Mouse (Mus musculus): ENCODE data around the gene 1300017J02Rik. TPM values are rescaled to one million over a fixed set of nuclear protein-coding genes. Genes with fewer than 3 reads are reported as not detected.

1300017J02Rik gene
- 0.24 TPM for polyA plus RNA-seq (2014; fragmentation: Illumina TruSeq; extraction: RNeasy Lipid Tissue Mini Kit (QIAGEN cat#74804); ENCODE audit: low read depth, low replicate concordance)

DNA sequence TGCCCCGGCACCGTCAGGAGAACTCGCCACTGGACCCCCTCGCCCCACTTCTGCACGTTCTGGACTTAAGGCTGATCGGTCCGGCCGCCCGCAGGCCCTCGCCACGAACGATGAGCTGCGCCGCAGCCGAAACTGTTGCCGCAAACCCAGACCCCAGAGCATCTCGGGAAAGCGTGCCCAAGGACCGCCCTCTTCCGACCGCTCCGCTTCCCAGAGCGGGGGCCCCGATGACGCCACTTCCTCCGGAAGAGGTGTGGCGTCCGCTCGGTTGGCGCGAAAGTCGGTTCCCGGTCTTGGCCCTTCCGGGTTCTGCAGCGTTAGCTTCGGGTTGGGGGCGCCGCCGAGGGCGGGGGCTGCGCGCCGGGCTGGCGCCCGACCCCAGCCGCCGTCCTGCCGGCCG is at the start of gene 1300017J02Rik, which contains the start of gene Topbp1:
Gene 1300017J02Rik, minus strand, starts transcription at position 156 of the 400 bp plus-strand sequence.
Gene Topbp1, plus strand, starts transcription at position 289 of the 400 bp plus-strand sequence.

DNA sequence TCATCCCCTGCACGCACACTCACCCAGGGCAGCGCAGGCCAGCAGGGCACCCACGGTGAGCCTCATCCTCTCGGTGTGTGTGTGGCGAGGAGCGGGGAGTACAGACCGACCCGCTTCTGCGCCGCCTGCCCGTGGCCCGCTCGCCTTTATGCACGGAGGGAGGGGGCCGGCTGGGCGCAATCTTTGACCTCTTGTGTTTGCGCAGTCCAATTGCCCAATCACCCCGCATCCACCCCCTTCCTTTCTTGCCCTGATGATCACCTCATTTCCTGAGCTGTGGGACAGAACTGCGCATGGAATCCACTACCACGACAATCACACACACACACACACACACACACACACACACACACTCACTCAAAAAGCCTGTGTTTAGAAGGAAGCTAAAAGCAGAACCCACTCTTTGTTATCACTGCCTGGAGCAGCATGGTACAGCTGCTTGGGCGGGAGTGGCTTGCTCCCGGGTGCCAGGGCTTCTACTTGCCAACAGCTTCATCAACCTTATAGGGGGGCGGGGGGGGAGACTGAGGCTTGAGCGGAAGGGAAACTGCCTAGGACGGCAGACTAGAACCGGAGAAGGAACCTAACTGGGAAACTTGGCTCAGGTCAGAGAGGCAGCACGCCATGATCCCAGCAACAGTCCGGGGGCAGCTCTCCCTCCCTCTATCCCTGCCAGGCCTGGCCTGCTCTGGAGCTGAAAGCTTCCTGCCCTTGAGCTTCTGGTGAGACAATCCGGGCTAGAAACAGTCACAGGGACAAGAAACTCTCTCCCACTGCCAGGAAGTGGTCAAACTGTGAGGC is 74.5 kb downstream of the 1300017J02Rik start, which contains the start of the genes Gm20425 and Trf:
Gene Gm20425, minus strand, starts transcription at position 157 of the 801 bp plus-strand sequence.
Gene Trf, minus strand, starts transcription at position 294 of the 801 bp plus-strand sequence.

DNA sequence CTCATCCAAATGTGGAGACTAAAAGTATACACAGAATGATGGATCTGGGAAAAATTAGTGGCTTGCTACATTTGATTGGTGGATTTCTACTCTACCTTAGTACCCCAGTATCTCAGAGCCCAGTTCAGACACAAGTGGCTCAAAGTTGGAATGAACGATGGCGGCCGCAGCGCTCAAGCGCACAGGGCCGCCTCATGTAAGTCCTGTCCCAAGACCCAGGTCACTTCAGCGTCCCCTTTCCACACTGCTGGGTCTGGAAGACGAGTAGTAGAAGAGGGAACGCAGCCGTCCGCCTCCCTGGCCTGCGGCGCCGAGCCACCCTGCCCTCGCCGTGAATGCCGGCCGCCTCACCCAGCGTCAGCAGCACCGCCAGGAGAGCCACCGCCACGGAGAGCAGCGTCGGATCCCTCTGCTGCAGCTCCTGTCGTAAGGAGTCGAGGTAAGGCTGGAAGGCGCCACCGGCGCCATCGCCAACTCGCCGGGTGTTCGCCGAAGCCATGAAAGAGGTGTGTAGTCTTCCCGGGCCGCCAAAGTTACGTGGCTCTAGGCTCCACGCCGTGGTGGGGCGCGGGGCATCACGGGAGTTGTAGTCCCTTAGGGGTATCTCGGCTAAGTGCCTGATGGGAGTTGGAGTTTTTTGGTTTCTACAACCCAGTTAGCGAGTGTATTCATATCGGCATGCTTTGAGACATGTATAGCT is 103.2 kb downstream of the 1300017J02Rik start, which contains the start of gene Srprb:
Gene Srprb, minus strand, starts transcription at position 577 of the 700 bp plus-strand sequence.

Other genes with a start within 250 kb of the 1300017J02Rik start
- gene Rab6b, start 193.3 kb downstream of the 1300017J02Rik start, polyA plus RNA-seq (2014; fragmentation: Illumina TruSeq; extraction: RNeasy Lipid Tissue Mini Kit (QIAGEN cat#74804); ENCODE audit: low read depth, low replicate concordance), result 12.3 TPM
- 31.6 TPM for gene Srprb, start 102.9 kb downstream of the 1300017J02Rik start, polyA plus RNA-seq (2014; fragmentation: Illumina TruSeq; extraction: RNeasy Lipid Tissue Mini Kit (QIAGEN cat#74804); ENCODE audit: low read depth, low replicate concordance)
- not detected for gene Gm20425, start 74.8 kb downstream of the 1300017J02Rik start, polyA plus RNA-seq (2014; fragmentation: Illumina TruSeq; extraction: RNeasy Lipid Tissue Mini Kit (QIAGEN cat#74804); ENCODE audit: low read depth, low replicate concordance)
- 65.6 TPM for gene Trf, start 74.6 kb downstream of the 1300017J02Rik start, polyA plus RNA-seq (2014; fragmentation: Illumina TruSeq; extraction: RNeasy Lipid Tissue Mini Kit (QIAGEN cat#74804); ENCODE audit: low read depth, low replicate concordance)
- gene Topbp1, start 133 bp upstream of the 1300017J02Rik start, polyA plus RNA-seq (2014; fragmentation: Illumina TruSeq; extraction: RNeasy Lipid Tissue Mini Kit (QIAGEN cat#74804); ENCODE audit: low read depth, low replicate concordance), result 10.4 TPM
- 88.6 TPM for gene Cdv3, start 60.8 kb upstream of the 1300017J02Rik start, polyA plus RNA-seq (2014; fragmentation: Illumina TruSeq; extraction: RNeasy Lipid Tissue Mini Kit (QIAGEN cat#74804); ENCODE audit: low read depth, low replicate concordance)
- gene Bfsp2, start 175.3 kb upstream of the 1300017J02Rik start, polyA plus RNA-seq (2014; fragmentation: Illumina TruSeq; extraction: RNeasy Lipid Tissue Mini Kit (QIAGEN cat#74804); ENCODE audit: low read depth, low replicate concordance), result 1.8 TPM